Mouse (Mus musculus) C2C12 (cell line): ENCODE measurements around the gene Fbxl17.

Source experiments
- CEBPB ChIP-seq: IDR thresholded peaks from one replicate; pipeline ENCODE4 v1.6.1; 2011; ENCODE audit warnings: low read depth, mild to moderate bottlenecking, control low read depth, moderate library complexity
- CTCF ChIP-seq: IDR thresholded peaks from one replicate; pipeline ENCODE4 v1.5.1; 2011; ENCODE audit not compliant: control insufficient read depth, insufficient read depth, insufficient read length
- USF1 ChIP-seq: IDR thresholded peaks from one replicate; pipeline ENCODE4 v1.6.1; 2011; ENCODE audit warnings: low read depth, mild to moderate bottlenecking, control low read depth, moderate library complexity

GRCm38 (mm10) chr17:63447691-63448090, 52.1 kb downstream of the Fbxl17 start:
- TF ChIP-seq CTCF: no peak
- no peak for TF ChIP-seq CEBPB
- no peak for TF ChIP-seq USF1
